ENCODE assay signal across 8 mouse cellular contexts in genomic region chr4:136053247-136053596, GRCm38 (mm10). TPM values are rescaled to one million over a fixed set of nuclear protein-coding genes. Genes with fewer than 3 reads are reported as not detected.
DNase-seq lines count a peak whose midpoint lies in the region; ATAC-seq and TF ChIP-seq lines count a peak whose summit lies in the region.

Rpl11 (minus strand) TSS chr4:136053428.

- peak; percentile 97 for ATAC-seq in kidney, embryonic 15.5 days (replicated peaks; ENCODE audit: low FRiP score)
- ATAC-seq in monocyte, adult 5-6 weeks (replicated peaks; ENCODE audit: insufficient number of reproducible peaks, low FRiP score, low TSS enrichment, poor library complexity, severe bottlenecking): peak; percentile 98

- peak within 1 kb of the TSS; percentile 99 for H3K9ac ChIP-seq in kidney, embryonic 15.5 days

- TF ChIP-seq CTCF in bone marrow macrophage, adult 2 months (IDR thresholded peaks at IDR 0.05; ENCODE audit: low read depth, low read length): peak; percentile 56
- TF ChIP-seq CTCF in embryonic fibroblast, embryonic 13.5 days (IDR thresholded peaks at IDR 0.05; ENCODE audit: borderline replicate concordance, insufficient read depth, low read length): peak; percentile 78; the same call in 1 of the 2 replicates

- peak; percentile 71; the same call in 1 of the 2 replicates for TF ChIP-seq POLR2A in bone marrow macrophage, adult 2 months (IDR thresholded peaks at IDR 0.05; ENCODE audit: borderline replicate concordance, low read depth, low read length)
- peak; percentile 94 for TF ChIP-seq POLR2A in embryonic fibroblast, embryonic 13.5 days (IDR thresholded peaks at IDR 0.05; ENCODE audit: low read depth, low read length)

- H3K27ac ChIP-seq in bone marrow macrophage, adult 2 months (ENCODE audit: insufficient read depth, low read depth, low read length): peak within 1 kb of the TSS; percentile 69
- H3K27ac ChIP-seq in embryonic fibroblast, embryonic 13.5 days (ENCODE audit: insufficient read depth, low read length): peak within 1 kb of the TSS; percentile 39
- peak within 1 kb of the TSS; percentile 98 for H3K27ac ChIP-seq in heart, embryonic 10.5 days
- peak within 1 kb of the TSS; percentile 87 for H3K27ac ChIP-seq in kidney, embryonic 15.5 days

- peaks cover 42% of the 10 kb centered on the region for H3K36me3 ChIP-seq in heart, embryonic 10.5 days
- peaks cover 41% of the 10 kb centered on the region for H3K36me3 ChIP-seq in kidney, embryonic 15.5 days

- peak within 1 kb of the TSS; percentile 88 for H3K4me3 ChIP-seq in bone marrow macrophage, adult 2 months (ENCODE audit: insufficient read depth, low read length)
- H3K4me3 ChIP-seq in embryonic fibroblast, embryonic 13.5 days (ENCODE audit: insufficient read depth, low read length): peak within 1 kb of the TSS; percentile 99
- H3K4me3 ChIP-seq in heart, embryonic 10.5 days: peak within 1 kb of the TSS; percentile 91
- H3K4me3 ChIP-seq in kidney, embryonic 15.5 days (replicated peaks): peak within 1 kb of the TSS; percentile 98

- H3K27me3 ChIP-seq in heart, embryonic 10.5 days (ENCODE audit: insufficient read depth, poor library complexity, severe bottlenecking): no peaks in the 10 kb centered on the region
- no peaks in the 10 kb centered on the region for H3K27me3 ChIP-seq in kidney, embryonic 15.5 days

- no peaks in the 10 kb centered on the region for H3K9me3 ChIP-seq in heart, embryonic 10.5 days
- no peaks in the 10 kb centered on the region for H3K9me3 ChIP-seq in kidney, embryonic 15.5 days (replicated peaks)

- WGBS in heart, embryonic 10.5 days: 1% methylated on average over 21 of the region's 21 CpGs
- WGBS in kidney, embryonic 15.5 days: under 1% methylated on average over 21 of the region's 21 CpGs

- H3K4me1 ChIP-seq in bone marrow macrophage, adult 2 months (ENCODE audit: control insufficient read depth, insufficient read depth, low read length): peaks cover 21% of the 10 kb centered on the region
- peaks cover 9% of the 10 kb centered on the region; the same call in 1 of the 2 replicates for H3K4me1 ChIP-seq in embryonic fibroblast, embryonic 13.5 days (ENCODE audit: control insufficient read depth, insufficient read depth, low read length)
- H3K4me1 ChIP-seq in heart, embryonic 10.5 days: peaks cover 20% of the 10 kb centered on the region
- H3K4me1 ChIP-seq in kidney, embryonic 15.5 days: peaks cover 30% of the 10 kb centered on the region

- peak within 1 kb of the TSS; percentile 80 for H3K4me2 ChIP-seq in kidney, embryonic 15.5 days

- DNase-seq in A20 (ENCODE audit: low read depth, low spot score) (peak; percentile 96), liver (peak; percentile 91)
- DNase-seq in heart, embryonic 10.5 days (ENCODE audit: low spot score): peak; percentile 98
- DNase-seq in spleen, postnatal 4 days (ENCODE audit: low spot score in 2 of 2): peak; percentile 89 to 93

RNA-seq across cellular contexts. Expression of gene Rpl11, which starts in this region (rescaled TPM):
- 1,501 and 1,718 TPM in 2 replicates for polyA plus RNA-seq in bone marrow macrophage, adult 2 months (2012; ENCODE audit: insufficient read depth, insufficient read length, missing spikeins)
- 1,040 and 1,174 TPM in 2 replicates for polyA plus RNA-seq in embryonic fibroblast, embryonic 13.5 days (2011; ENCODE audit: insufficient read length, low read depth, missing spikeins)
- 336 and 390 TPM in 2 replicates for polyA plus RNA-seq in heart, embryonic 10.5 days (2016; fragmentation: Nextera tagmentation; extraction: Ambion mirVana)
- polyA plus RNA-seq in kidney, embryonic 15.5 days (2015; fragmentation: Nextera tagmentation; extraction: Ambion mirVana): 483 and 529 TPM in 2 replicates
- 392 to 636 TPM (median 589 TPM) in 3 replicates for total RNA-seq in monocyte, adult 5-6 weeks (2017)

Comparison
In these comparisons a context has a peak if more than half of its experiments do, and no peak if none do; other contexts are left out.
1. Peak in every context shown above with its lines: DNase-seq, ATAC-seq, H3K4me3 ChIP-seq and H3K27ac ChIP-seq.
2. H3K27ac ChIP-seq: peak in every context shown above with its lines; median percentile 98 in heart, embryonic 10.5 days; 87 in kidney, embryonic 15.5 days; 69 in bone marrow macrophage, adult 2 months; 39 in embryonic fibroblast, embryonic 13.5 days.